Mouse (Mus musculus): Measurements from ENCODE around the gene 1700125H20Rik. TPM values are rescaled to one million over a fixed set of nuclear protein-coding genes. Genes with fewer than 3 reads are reported as not detected.

The 1700125H20Rik gene
- total RNA-seq, 1 experiment: not detected

- H3K36me3 ChIP-seq (ENCODE audit: control insufficient read depth, insufficient read depth, low read length, poor library complexity, severe bottlenecking): peaks cover 9% of the 10 kb centered on the region
- no peak overlapping the region for H3K27ac ChIP-seq (ENCODE audit: insufficient read depth, low read depth, low read length, poor library complexity, severe bottlenecking)
- DNase-seq (ENCODE audit: low read depth, low spot score): no peak
- no peaks in the 10 kb centered on the region for H3K9me3 ChIP-seq (ENCODE audit: control insufficient read depth, insufficient read depth, low read depth, low read length)
- H3K4me1 ChIP-seq (ENCODE audit: control insufficient read depth in 2 of 2, insufficient read depth in 2 of 2, low read length in 2 of 2, poor library complexity in 1 of 2): no peaks in the 10 kb centered on the region
- H3K4me3 ChIP-seq (ENCODE audit: insufficient read depth in 1 of 2, low read depth in 1 of 2, low read length in 2 of 2, poor library complexity in 1 of 2, severe bottlenecking in 1 of 2): no peak overlapping the region
- in situ Hi-C loops (cut with MboI; ENCODE audit: low sequenced_read_pairs in 2 of 2, unreplicated experiment in 2 of 2): no loop called here
- no peak for TF ChIP-seq CHD2 (IDR thresholded peaks at IDR 0.05; ENCODE audit: low read depth, low read length)
- no peak for TF ChIP-seq ZNF384 (IDR thresholded peaks at IDR 0.05; ENCODE audit: low read depth, low read length)
- TF ChIP-seq MAFK (IDR thresholded peaks at IDR 0.05; ENCODE audit: insufficient read depth, low read depth, low read length): no peak
- TF ChIP-seq ZC3H11A (IDR thresholded peaks at IDR 0.05; ENCODE audit: borderline replicate concordance, low read depth, low read length): no peak
- TF ChIP-seq HCFC1 (IDR thresholded peaks at IDR 0.05; ENCODE audit: borderline replicate concordance, insufficient read depth, low read length): no peak
- H3K9ac ChIP-seq (ENCODE audit: insufficient read depth, low read depth, low read length, poor library complexity, severe bottlenecking): no peak overlapping the region
Measured at GRCm38 (mm10) chr11:85206231-85206630, 36.0 kb downstream of the 1700125H20Rik start.

- Histone ChIP-seq H3K9ac (ENCODE audit: insufficient read depth, low read depth, low read length, poor library complexity, severe bottlenecking) (no peak overlapping the region), H3K36me3 (ENCODE audit: control insufficient read depth, insufficient read depth, low read length, poor library complexity, severe bottlenecking) (peaks cover 22% of the 10 kb centered on the region), H3K4me3 (ENCODE audit: insufficient read depth in 1 of 2, low read depth in 1 of 2, low read length in 2 of 2, poor library complexity in 1 of 2, severe bottlenecking in 1 of 2) (no peak overlapping the region), H3K9me3 (ENCODE audit: control insufficient read depth, insufficient read depth, low read depth, low read length) (no peaks in the 10 kb centered on the region; the same call in 1 of the 2 replicates), H3K4me1 (ENCODE audit: control insufficient read depth in 2 of 2, insufficient read depth in 2 of 2, low read length in 2 of 2, poor library complexity in 1 of 2) (no peaks in the 10 kb centered on the region), H3K27ac (ENCODE audit: insufficient read depth, low read depth, low read length, poor library complexity, severe bottlenecking) (no peak overlapping the region)
- TF ChIP-seq MAFK (IDR thresholded peaks at IDR 0.05; ENCODE audit: insufficient read depth, low read depth, low read length) (no peak), HCFC1 (IDR thresholded peaks at IDR 0.05; ENCODE audit: borderline replicate concordance, insufficient read depth, low read length) (no peak), CHD2 (IDR thresholded peaks at IDR 0.05; ENCODE audit: low read depth, low read length) (no peak), ZNF384 (IDR thresholded peaks at IDR 0.05; ENCODE audit: low read depth, low read length) (no peak)
- in situ Hi-C loops (cut with MboI; ENCODE audit: low sequenced_read_pairs in 2 of 2, unreplicated experiment in 2 of 2): no loop called here
- no peak for DNase-seq (ENCODE audit: low read depth, low spot score)
Measured at GRCm38 (mm10) chr11:85211151-85211550, 40.9 kb downstream of the 1700125H20Rik start.

DNA sequence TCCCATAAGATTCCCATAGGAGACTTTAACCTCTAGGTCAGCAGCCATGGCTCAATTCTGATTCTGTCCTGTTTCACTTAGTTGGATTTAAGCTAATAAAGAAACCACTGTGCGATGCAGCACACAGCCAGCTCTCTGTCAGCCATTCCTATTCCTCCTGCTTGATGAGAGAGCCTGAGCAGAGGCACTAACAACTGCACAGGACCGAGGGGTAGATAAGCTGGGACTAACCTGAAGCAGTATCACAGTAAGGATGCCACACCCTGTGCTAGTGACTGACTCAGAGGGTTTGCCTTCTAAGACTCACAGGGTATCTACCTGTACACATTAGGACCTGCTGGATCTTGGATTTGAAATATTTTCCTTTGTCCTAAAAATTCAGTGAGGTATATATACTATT lies 43.0 kb downstream of the 1700125H20Rik start:
- peaks cover 22% of the 10 kb centered on the region for H3K36me3 ChIP-seq (ENCODE audit: control insufficient read depth, insufficient read depth, low read length, poor library complexity, severe bottlenecking)
- H3K27ac ChIP-seq (ENCODE audit: insufficient read depth, low read depth, low read length, poor library complexity, severe bottlenecking): no peak overlapping the region
- H3K9ac ChIP-seq (ENCODE audit: insufficient read depth, low read depth, low read length, poor library complexity, severe bottlenecking): no peak overlapping the region
- no peaks in the 10 kb centered on the region; the same call in 1 of the 2 replicates for H3K9me3 ChIP-seq (ENCODE audit: control insufficient read depth, insufficient read depth, low read depth, low read length)
- in situ Hi-C loops (cut with MboI; ENCODE audit: low sequenced_read_pairs in 2 of 2, unreplicated experiment in 2 of 2): no loop called here
- DNase-seq (ENCODE audit: low read depth, low spot score): no peak
- H3K4me3 ChIP-seq (ENCODE audit: insufficient read depth in 1 of 2, low read depth in 1 of 2, low read length in 2 of 2, poor library complexity in 1 of 2, severe bottlenecking in 1 of 2): no peak overlapping the region
- TF ChIP-seq ZNF384 (IDR thresholded peaks at IDR 0.05; ENCODE audit: low read depth, low read length) (no peak), MAFK (IDR thresholded peaks at IDR 0.05; ENCODE audit: insufficient read depth, low read depth, low read length) (no peak), HCFC1 (IDR thresholded peaks at IDR 0.05; ENCODE audit: borderline replicate concordance, insufficient read depth, low read length) (no peak), ZC3H11A (IDR thresholded peaks at IDR 0.05; ENCODE audit: borderline replicate concordance, low read depth, low read length) (no peak), CHD2 (IDR thresholded peaks at IDR 0.05; ENCODE audit: low read depth, low read length) (no peak)
- H3K4me1 ChIP-seq (ENCODE audit: control insufficient read depth in 2 of 2, insufficient read depth in 2 of 2, low read length in 2 of 2, poor library complexity in 1 of 2): no peaks in the 10 kb centered on the region

- no peaks in the 10 kb centered on the region; the same call in 1 of the 2 replicates for H3K9me3 ChIP-seq (ENCODE audit: control insufficient read depth, insufficient read depth, low read depth, low read length)
- no peak overlapping the region for H3K9ac ChIP-seq (ENCODE audit: insufficient read depth, low read depth, low read length, poor library complexity, severe bottlenecking)
- H3K36me3 ChIP-seq (ENCODE audit: control insufficient read depth, insufficient read depth, low read length, poor library complexity, severe bottlenecking): peaks cover 20% of the 10 kb centered on the region
- in situ Hi-C loops (cut with MboI; ENCODE audit: low sequenced_read_pairs in 2 of 2, unreplicated experiment in 2 of 2): no loop called here
- no peak for DNase-seq (ENCODE audit: low read depth, low spot score)
- H3K4me1 ChIP-seq (ENCODE audit: control insufficient read depth in 2 of 2, insufficient read depth in 2 of 2, low read length in 2 of 2, poor library complexity in 1 of 2): no peaks in the 10 kb centered on the region
- H3K27ac ChIP-seq (ENCODE audit: insufficient read depth, low read depth, low read length, poor library complexity, severe bottlenecking): no peak overlapping the region
- no peak overlapping the region for H3K4me3 ChIP-seq (ENCODE audit: insufficient read depth in 1 of 2, low read depth in 1 of 2, low read length in 2 of 2, poor library complexity in 1 of 2, severe bottlenecking in 1 of 2)
- TF ChIP-seq CHD2 (IDR thresholded peaks at IDR 0.05; ENCODE audit: low read depth, low read length): no peak
- TF ChIP-seq ZC3H11A (IDR thresholded peaks at IDR 0.05; ENCODE audit: borderline replicate concordance, low read depth, low read length): no peak
- no peak for TF ChIP-seq ZNF384 (IDR thresholded peaks at IDR 0.05; ENCODE audit: low read depth, low read length)
- TF ChIP-seq MAFK (IDR thresholded peaks at IDR 0.05; ENCODE audit: insufficient read depth, low read depth, low read length): no peak
- no peak for TF ChIP-seq HCFC1 (IDR thresholded peaks at IDR 0.05; ENCODE audit: borderline replicate concordance, insufficient read depth, low read length)
Measured at GRCm38 (mm10) chr11:85214679-85215078, 44.5 kb downstream of the 1700125H20Rik start.

DNA sequence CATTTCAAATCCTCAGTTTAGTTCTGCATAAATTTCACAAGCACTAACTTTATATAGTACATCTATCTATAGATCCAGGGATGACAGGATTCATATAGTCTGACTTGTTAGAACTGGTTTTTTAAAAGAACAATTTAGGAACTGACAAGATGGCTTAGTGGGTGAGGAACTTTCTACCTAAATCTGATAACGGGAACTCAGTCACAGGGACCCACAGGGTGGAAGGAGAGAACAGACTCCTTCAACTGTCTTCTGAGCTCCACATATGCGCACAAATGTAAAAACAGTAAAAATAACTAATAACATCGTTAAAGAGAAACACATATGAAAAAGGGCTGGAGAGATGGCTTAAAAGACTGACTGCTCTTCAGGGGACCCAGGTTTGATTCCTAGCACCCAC lies 48.8 kb downstream of the 1700125H20Rik start:
- H3K9me3 ChIP-seq (ENCODE audit: control insufficient read depth, insufficient read depth, low read depth, low read length): no peaks in the 10 kb centered on the region
- H3K9ac ChIP-seq (ENCODE audit: insufficient read depth, low read depth, low read length, poor library complexity, severe bottlenecking): no peak overlapping the region
- no peak overlapping the region for H3K27ac ChIP-seq (ENCODE audit: insufficient read depth, low read depth, low read length, poor library complexity, severe bottlenecking)
- no peak overlapping the region for H3K4me3 ChIP-seq (ENCODE audit: insufficient read depth in 1 of 2, low read depth in 1 of 2, low read length in 2 of 2, poor library complexity in 1 of 2, severe bottlenecking in 1 of 2)
- in situ Hi-C loops (cut with MboI; ENCODE audit: low sequenced_read_pairs in 2 of 2, unreplicated experiment in 2 of 2): no loop called here
- TF ChIP-seq ZC3H11A (IDR thresholded peaks at IDR 0.05; ENCODE audit: borderline replicate concordance, low read depth, low read length) (no peak), ZNF384 (IDR thresholded peaks at IDR 0.05; ENCODE audit: low read depth, low read length) (no peak), HCFC1 (IDR thresholded peaks at IDR 0.05; ENCODE audit: borderline replicate concordance, insufficient read depth, low read length) (no peak), CHD2 (IDR thresholded peaks at IDR 0.05; ENCODE audit: low read depth, low read length) (no peak), MAFK (IDR thresholded peaks at IDR 0.05; ENCODE audit: insufficient read depth, low read depth, low read length) (no peak)
- H3K4me1 ChIP-seq (ENCODE audit: control insufficient read depth in 2 of 2, insufficient read depth in 2 of 2, low read length in 2 of 2, poor library complexity in 1 of 2): peaks cover 0 to 4% of the 10 kb centered on the region in 2 experiments; a peak in 1 of 4 replicates
- DNase-seq (ENCODE audit: low read depth, low spot score): no peak
- H3K36me3 ChIP-seq (ENCODE audit: control insufficient read depth, insufficient read depth, low read length, poor library complexity, severe bottlenecking): peaks cover 9% of the 10 kb centered on the region

Data from ES-E14 (cell line).